ENCODE assay signal across 9 mouse cellular contexts in the genomic region with DNA sequence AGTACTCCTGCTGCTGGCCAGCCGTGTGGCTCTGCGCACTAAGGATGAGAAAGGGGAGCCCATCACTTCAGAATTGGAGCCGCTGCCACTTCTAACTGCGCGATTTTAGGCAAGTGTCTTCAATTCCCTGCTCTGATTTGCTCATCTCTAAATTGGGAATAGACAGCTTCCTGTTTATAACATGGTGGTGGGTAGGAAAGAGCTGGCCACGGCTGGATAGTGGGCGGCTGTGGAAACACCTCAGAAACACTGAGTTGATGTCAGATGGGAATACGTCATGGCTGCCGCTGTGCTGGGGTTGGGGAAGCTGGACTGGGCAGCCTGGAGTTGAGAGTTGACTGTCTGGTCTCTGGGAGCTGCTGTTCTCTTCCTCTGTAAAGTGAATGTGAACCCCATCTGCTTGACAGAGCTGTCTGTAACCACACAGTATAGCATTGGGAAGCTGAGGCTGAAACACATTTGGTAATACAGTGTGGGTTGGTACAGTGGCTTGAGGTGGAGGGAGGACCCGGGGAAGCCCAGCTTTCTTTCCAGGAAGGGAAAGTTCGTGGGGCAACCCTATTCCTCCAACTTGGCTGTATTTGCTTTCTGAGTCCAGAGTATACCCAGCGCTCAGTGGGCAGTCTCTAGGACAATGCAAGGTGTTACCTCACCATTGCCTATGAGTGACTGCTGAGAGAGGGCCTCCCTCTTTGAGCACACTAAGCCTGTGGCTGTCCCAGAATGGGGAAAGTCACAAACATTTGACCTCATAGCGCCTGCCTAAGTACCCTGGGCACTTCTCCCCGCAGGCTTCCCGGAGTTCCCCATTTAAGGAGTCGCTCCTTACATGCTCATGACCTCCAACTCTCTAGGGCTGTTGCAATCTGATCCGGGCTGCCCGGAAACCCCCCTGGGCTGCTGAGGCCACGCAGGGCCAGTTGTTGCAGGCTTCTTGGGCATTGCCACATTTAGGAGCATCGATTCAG.
DNase-seq lines count a peak whose midpoint lies in the region; ATAC-seq and TF ChIP-seq lines count a peak whose summit lies in the region.
"Had no signal": no experiment of that assay in that cellular context is flagged by ENCODE, and none has a peak within 500 bp of the region (broad histone marks: within the 10 kb centered on the region; RNA-seq: fewer than 3 reads in every experiment).

No protein-coding gene starts in this region.

- WGBS in heart, postnatal 0 days = 49% methylated on average over 20 of the region's 20 CpGs
- WGBS in lung, postnatal 0 days = 37% methylated on average over 20 of the region's 20 CpGs

- H3K9ac ChIP-seq in heart, postnatal 0 days (replicated peaks; ENCODE audit: low read depth, low read length) = no peak overlapping the region
- no peak overlapping the region for H3K9ac ChIP-seq in lung, postnatal 0 days (replicated peaks; ENCODE audit: low read depth)
- H3K9ac ChIP-seq: limb, embryonic 15.5 days had no signal

- no peaks in the 10 kb centered on the region for H3K9me3 ChIP-seq in heart, postnatal 0 days (replicated peaks; ENCODE audit: control insufficient read depth, low read length)
- no peaks in the 10 kb centered on the region for H3K9me3 ChIP-seq in lung, postnatal 0 days (ENCODE audit: low read length)
- H3K9me3 ChIP-seq: limb, embryonic 15.5 days had no signal

- 0 out of 2 replicates have a peak, but pooled peaks have one; percentile 31 for TF ChIP-seq EP300 in heart, postnatal 0 days (IDR thresholded peaks at IDR 0.05; ENCODE audit: low read depth)
- TF ChIP-seq EP300 in lung, postnatal 0 days (IDR thresholded peaks at IDR 0.05) = peak; percentile 49; the same call in 1 of the 2 replicates

- no peak for TF ChIP-seq CTCF in heart, postnatal 0 days (IDR thresholded peaks at IDR 0.05; ENCODE audit: low read depth)
- TF ChIP-seq CTCF in lung, postnatal 0 days (IDR thresholded peaks at IDR 0.05) = no peak

- no peak for DNase-seq in frontal cortex, postnatal 10 days (ENCODE audit: low spot score in 2 of 2)
- DNase-seq in heart, postnatal 0 days (ENCODE audit: low spot score) = no peak
- DNase-seq in lung, postnatal 0 days (ENCODE audit: low spot score) = peak; percentile 87
- DNase-seq in testis, postnatal 10 days (ENCODE audit: low spot score) = no peak
- no peak for DNase-seq in cerebellum, adult 9-11 months
- no peak for DNase-seq in thymus, postnatal 14 days

- ATAC-seq in frontal cortex, adult (ENCODE audit: low TSS enrichment) = peak; percentile 49
- peak; percentile 75 for ATAC-seq in common myeloid progenitor, adult 5-6 weeks (replicated peaks; ENCODE audit: low read depth, poor library complexity, severe bottlenecking)
- ATAC-seq in heart, postnatal 0 days (ENCODE audit: insufficient read depth, low read depth) = peak; percentile 52
- peak; percentile 90 for ATAC-seq in lung, postnatal 0 days

- H3K27ac ChIP-seq in heart, postnatal 0 days (ENCODE audit: low read depth) = peak overlapping the region; percentile 14; the same call in 1 of the 2 replicates
- peak overlapping the region; percentile 52 for H3K27ac ChIP-seq in lung, postnatal 0 days (ENCODE audit: low read length)
- H3K27ac ChIP-seq: limb, embryonic 15.5 days had no signal

- no peak overlapping the region for H3K4me3 ChIP-seq in heart, postnatal 0 days (ENCODE audit: low read depth, low read length)
- no peak overlapping the region for H3K4me3 ChIP-seq in lung, postnatal 0 days (ENCODE audit: low read depth, low read length)
- H3K4me3 ChIP-seq: limb, embryonic 15.5 days had no signal

- H3K27me3 ChIP-seq in heart, postnatal 0 days (ENCODE audit: control insufficient read depth, insufficient read depth, low read length) = no peaks in the 10 kb centered on the region
- H3K27me3 ChIP-seq in lung, postnatal 0 days (replicated peaks; ENCODE audit: insufficient read depth, low read length) = no peaks in the 10 kb centered on the region
- H3K27me3 ChIP-seq: limb, embryonic 15.5 days had no signal

- H3K4me2 ChIP-seq in heart, postnatal 0 days (ENCODE audit: low read depth, low read length) = no peak overlapping the region
- no peak overlapping the region for H3K4me2 ChIP-seq in lung, postnatal 0 days (replicated peaks; ENCODE audit: low read depth, low read length)
- H3K4me2 ChIP-seq: limb, embryonic 15.5 days had no signal

- H3K4me1 ChIP-seq in heart, postnatal 0 days (ENCODE audit: control insufficient read depth, insufficient read depth) = peaks cover 23% of the 10 kb centered on the region
- H3K4me1 ChIP-seq in lung, postnatal 0 days (ENCODE audit: insufficient read depth, low read depth, low read length) = peaks cover 18% of the 10 kb centered on the region; the same call in 1 of the 2 replicates

- no peaks in the 10 kb centered on the region for H3K36me3 ChIP-seq in heart, postnatal 0 days (replicated peaks; ENCODE audit: control insufficient read depth, insufficient read depth, low read length)
- no peaks in the 10 kb centered on the region for H3K36me3 ChIP-seq in lung, postnatal 0 days (ENCODE audit: insufficient read depth, low read length)
- H3K36me3 ChIP-seq: limb, embryonic 15.5 days had no signal
